Mouse (Mus musculus) left cerebral cortex, adult 11 months (tissue): ENCODE data around the gene Zc3h7b.
"Not testable (repeated sequence)": the region's sequence is repeated elsewhere in the genome, so short reads cannot be mapped to it uniquely, and the experiment has no call there.

Experiments
- DNase-seq: peaks from one replicate; pipeline ENCODE4 v3.0.0; 2022; ENCODE audit warnings: low spot score

Gene Zc3h7b

GRCm38 (mm10) chr15:81739296-81739695 lies 5.6 kb upstream of the Zc3h7b start:
- no peak for DNase-seq

DNA sequence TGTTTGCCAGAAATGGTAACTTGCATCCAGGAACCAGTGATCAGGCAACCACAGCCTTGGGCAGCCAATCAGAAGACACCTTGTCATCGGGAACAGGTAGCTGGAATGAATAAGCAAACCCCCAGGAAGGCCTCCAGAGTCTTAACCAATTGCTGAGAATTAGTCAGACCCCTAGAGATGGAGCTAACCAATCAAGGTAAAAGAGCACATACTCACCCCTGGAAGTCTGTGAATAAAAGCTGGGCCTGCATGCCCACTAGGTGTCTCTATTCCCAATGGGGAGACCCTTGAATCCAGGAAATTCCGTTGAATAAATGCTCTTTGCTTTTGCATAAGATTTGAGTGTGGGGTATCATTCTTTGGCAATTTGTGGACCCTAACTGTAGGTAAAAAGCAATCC lies 4.9 kb upstream of the Zc3h7b start:
- no peak for DNase-seq

DNA sequence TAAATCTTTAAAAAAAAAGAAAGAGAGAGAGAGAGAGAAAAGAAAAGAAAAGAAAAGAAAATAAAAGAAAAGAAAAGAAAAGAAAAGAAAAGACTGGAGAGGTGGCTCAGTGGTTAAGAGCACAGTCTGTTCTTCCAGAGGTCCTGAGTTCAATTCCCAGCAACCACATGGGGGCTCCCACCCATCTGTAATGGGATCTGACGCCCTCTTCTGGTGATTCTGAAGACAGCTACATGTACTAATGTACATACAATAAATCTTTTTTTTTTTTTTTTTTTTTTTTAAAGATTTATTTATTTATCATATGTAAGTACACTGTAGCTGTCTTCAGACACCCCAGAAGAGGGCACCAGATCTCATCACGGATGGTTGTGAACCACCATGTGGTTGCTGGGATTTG lies 2.5 kb upstream of the Zc3h7b start:
- not testable (repeated sequence) for DNase-seq

DNA sequence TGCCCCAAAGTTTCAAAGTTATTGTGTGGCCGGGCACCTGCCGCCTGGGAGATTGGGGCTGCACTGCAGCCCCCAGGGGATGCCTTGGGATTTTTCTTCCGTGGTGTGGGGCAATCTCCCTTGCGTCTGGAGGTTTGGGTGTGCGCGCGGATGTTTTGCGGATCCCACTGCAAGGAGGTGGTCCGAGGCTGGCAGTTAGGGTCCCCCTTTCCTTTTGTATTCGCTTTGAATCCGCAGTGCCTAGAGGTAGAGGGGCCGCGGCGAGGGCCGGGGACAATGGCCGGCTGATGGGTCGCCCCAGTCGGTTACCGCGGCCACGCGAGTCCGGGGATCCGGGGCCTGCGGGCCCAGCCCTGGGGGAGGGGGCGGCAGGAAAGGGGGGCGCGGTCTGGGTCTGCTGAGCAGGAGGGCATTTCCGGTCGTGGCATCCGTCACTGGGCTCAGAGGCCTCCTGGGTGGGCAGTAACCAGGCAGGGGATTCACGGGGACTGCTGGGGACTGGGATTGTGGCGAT lies 801 bp downstream of the Zc3h7b start:
- no peak for DNase-seq

GRCm38 (mm10) chr15:81749742-81750141 lies 4.9 kb downstream of the Zc3h7b start:
- no peak for DNase-seq

DNA sequence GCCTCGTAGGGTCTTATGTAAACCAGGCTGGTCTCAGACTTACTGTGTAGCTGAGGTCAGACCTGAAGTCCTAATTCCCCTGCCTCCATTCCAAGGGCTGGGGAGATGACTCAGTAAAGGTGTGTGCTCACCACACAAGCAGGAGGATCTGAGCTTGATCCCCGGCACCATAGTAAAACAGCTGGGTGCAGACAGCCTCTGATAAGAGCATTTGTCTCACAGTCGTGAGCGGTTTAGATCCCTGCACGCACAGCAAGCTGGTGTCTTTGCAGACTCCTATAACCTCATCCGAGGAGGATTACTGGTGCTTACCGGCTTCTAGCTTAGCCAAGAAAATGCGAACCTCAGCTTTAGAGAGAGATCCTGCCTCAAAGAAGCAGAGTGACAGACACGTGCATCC lies 8.8 kb downstream of the Zc3h7b start:
- DNase-seq, result no peak

GRCm38 (mm10) chr15:81758701-81759100 lies 13.8 kb downstream of the Zc3h7b start:
- DNase-seq, result no peak

DNA sequence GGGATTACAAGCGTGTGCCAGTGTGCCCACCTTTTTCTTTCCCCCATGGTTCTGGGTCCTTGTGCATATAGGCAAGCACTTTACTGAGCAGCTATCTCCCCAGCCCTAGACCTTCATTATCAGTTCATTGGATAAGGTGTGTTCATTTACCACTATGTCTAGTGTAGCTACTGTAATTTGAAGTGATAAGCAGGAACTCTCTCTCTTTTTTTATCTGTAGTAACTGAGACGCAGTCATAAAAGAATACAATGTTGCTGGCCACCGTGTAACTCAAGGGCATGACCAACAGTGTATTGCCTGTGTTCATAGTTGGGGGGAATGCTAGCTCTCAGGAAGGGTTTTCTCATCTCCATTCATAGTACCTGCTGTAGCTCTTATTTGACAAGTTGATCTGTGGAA lies 14.7 kb downstream of the Zc3h7b start:
- no peak for DNase-seq

GRCm38 (mm10) chr15:81760361-81761079 lies 15.7 kb downstream of the Zc3h7b start:
- DNase-seq, result no peak

- DNase-seq, result no peak
Observed at GRCm38 (mm10) chr15:81761381-81761780, 16.5 kb downstream of the Zc3h7b start.

GRCm38 (mm10) chr15:81761959-81762358 lies 17.1 kb downstream of the Zc3h7b start:
- no peak for DNase-seq

- DNase-seq, result no peak
Observed at GRCm38 (mm10) chr15:81764573-81764972, 19.7 kb downstream of the Zc3h7b start.

- no peak for DNase-seq
Observed at GRCm38 (mm10) chr15:81765651-81766050, 20.8 kb downstream of the Zc3h7b start.

DNA sequence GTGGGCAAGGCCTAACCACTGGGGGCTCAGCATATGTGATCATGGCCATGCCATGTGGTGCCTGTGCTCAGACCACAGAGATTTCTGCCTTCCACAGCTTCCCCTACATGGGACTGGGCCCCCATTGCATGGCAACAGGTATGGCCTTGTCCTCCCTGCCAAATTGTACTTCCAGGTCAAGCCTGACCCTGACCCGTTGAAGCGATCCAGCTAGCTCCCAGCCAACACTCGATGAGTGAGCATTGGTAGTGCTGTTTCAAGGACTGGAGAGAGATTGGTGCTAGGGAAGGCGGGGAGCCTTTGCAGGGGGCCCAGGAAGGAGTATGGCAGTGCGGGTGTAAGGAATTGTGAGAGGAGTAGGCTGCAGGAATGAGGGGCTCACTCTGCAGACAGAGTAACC lies 21.6 kb downstream of the Zc3h7b start:
- DNase-seq, result no peak

DNA sequence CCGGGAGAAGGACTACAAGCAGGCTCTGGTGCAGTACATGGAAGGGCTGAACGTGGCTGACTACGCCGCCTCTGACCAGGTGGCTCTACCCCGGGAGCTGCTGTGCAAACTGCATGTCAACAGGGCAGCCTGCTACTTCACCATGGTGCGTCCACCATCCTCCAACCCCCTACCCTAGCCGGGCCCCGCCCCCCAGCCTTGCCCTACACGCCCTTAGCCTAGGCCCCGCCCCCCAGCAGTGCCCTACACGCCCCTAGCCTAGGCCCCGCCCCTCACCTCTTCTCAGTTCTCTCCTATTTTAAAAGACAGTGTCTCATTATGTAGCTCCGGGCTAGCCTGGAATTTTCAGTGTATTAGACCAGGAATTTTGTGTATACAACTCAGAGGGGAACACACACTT lies 24.2 kb downstream of the Zc3h7b start:
- DNase-seq, result no peak

DNA sequence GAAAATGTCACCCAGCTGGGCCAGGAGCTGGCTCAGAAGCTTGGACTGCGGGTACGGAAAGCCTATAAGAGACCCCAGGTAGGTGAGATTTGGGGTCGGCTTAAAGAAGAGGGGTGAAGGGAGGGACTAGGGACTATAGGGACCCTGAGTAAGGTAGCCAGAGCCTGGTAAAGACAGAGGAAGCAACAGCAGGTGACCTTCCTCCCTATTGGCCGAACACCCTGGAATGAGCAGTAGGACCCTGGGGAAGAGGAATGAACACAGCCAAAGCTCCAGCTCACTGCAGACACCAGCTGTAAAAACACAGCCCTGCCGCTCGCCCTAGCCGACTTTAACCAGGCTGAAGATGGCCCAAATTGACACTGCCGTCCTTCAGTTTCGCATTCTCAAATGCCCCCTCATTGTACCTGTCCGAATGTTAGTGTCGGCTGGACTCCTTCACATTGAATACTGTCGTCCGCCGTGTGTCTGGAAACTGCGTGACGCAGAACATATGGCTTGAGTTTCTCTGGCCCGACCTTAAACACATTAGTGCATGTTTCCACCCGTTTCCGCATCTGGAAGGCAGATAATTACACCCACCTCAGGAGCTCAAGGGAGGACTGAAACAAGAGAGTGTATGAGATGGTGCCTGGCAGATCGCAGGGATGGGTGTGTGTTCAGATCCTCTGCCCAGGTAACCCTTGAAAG lies 27.7 kb downstream of the Zc3h7b start:
- DNase-seq, result no peak

DNA sequence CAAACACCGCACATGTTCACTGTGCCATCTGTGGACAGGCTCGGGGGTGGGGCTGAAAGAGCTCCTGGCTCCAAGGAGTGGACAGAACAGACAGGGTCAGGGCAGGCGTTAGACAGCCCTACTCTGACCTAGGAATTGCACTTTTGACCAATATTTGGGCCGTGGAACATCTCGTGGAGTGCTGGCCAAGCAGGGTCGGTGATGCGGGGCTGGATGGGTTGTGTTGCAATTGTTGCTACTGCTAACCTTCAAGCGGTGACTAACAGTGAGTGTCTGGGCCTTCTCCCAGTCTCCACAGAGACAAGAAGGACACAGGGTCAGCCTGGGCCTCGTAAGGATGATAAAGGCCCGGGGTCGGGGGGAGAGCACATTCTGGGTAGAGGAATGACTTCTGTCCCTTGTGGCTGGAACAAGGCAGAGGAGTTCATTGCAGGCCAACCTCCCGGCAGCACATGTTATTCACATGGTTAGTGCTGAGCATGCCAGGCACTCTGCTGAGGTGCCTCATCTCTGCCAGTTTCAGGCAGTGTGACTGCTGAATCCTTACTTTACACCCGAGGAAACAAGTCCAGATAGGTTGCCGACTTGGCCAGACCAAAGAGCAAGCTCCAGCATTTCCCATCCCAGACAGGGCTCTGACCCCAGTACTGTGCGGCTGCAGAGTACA lies 29.8 kb downstream of the Zc3h7b start:
- DNase-seq, result no peak

DNA sequence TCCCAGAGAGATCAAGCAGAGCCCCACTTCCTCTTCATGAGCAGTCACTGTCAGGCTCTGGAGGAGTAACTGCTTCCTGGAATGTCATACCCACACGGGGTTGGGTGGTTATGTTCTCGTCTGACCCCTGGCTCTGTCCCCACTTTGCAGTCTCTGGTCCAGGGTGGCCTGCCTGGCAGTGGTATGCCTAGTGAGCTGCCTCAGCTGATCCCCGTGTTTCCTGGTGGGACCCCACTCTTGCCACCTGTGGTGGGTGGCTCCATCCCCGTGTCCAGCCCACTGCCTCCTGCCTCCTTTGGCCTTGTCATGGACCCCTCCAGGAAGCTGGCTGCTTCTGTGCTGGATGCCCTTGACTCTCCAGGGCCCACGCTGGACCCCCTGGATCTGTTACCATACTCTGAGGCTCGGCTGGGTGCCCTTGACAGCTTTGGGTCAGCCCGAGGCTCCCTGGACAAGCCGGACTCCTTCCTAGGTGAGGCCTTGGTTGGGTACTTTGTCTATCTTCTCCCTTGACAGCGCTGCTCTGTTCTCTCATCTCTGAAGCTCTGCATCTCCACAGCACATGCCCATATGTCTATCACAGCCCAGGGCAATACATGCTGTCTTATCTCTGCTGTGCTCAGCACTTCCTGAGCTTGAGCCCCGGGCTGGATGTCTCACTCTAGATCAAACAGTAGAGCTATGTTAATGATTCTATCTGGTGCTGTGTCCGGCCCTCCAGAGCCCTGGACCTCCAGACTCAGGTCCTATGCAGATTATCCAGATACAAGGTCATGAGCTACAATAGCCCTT lies 32.0 kb downstream of the Zc3h7b start:
- DNase-seq, result no peak

DNA sequence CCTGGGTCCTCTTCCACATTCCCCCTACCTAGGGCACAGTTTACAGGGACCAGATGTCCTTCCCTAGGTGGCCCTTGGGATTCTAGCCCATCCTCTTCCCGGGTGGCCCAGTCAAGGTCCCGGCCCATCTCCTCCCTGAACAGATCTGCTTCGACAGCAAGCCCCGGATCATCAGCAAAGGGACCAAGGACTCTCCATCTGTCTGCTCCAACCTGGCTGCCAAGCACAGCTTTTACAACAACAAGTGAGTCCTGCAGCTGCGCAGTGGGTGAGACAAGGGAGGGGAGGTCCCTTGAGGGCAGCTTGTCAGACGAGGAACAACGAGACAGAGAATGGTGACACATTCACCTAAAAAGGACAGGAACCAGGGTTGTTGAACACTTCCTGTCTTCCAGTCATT lies 37.0 kb downstream of the Zc3h7b start:
- DNase-seq, result no peak

DNA sequence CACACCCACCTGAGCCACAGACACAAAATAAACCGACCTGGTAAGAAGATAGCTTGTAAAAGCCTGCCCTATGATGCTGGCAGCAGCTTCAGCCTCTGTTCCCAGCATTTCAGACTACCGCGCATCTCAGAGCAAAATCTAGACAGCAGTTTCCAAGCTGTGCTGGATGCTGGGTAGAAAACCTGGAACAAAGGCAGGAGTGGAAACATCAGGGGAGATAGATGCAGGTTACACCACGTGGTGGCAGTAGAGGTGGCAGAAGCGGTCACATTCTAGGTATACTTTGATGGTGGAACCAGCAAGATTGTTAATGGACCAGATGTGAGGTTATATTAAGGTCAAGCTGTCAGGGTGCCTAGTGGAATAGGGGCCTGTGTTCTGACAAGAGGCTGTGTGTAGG lies 39.9 kb downstream of the Zc3h7b start:
- DNase-seq, result no peak

DNA sequence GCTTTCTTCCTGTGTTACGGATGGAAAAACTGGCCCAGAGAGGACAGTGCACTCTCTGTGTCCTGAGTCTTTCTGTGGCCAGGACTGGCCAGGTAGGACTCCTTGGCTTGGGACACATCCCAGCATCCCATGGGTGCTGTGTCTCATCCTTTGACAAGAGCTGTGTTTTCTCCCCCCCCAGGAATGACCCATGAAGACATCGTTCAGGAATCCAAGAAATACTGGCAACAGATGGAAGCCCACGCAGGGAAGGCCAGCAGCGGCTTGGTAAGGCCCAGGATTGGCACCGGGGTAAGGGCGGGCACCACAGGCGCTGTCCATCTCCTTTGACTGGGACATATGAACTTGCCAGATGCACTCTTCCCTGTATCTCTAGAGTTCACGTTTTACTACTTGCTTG lies 40.8 kb downstream of the Zc3h7b start:
- no peak for DNase-seq

- no peak for DNase-seq
Observed at GRCm38 (mm10) chr15:81787525-81787924, 42.7 kb downstream of the Zc3h7b start.
